Mouse (Mus musculus) erythroblast, embryonic 14.5 days (primary cell): ENCODE measurements around the gene Sgpp1.

Source experiments
- GATA1 ChIP-seq: IDR thresholded peaks from 2 replicates; pipeline ENCODE4 v1.6.1; 2012; ENCODE audit warnings: low read length, inconsistent platforms, mixed read lengths
- TAL1 ChIP-seq: IDR thresholded peaks from 3 replicates; pipeline ENCODE4 v1.6.1; 2012; ENCODE audit warnings: low read length, inconsistent platforms, mixed read lengths

DNA sequence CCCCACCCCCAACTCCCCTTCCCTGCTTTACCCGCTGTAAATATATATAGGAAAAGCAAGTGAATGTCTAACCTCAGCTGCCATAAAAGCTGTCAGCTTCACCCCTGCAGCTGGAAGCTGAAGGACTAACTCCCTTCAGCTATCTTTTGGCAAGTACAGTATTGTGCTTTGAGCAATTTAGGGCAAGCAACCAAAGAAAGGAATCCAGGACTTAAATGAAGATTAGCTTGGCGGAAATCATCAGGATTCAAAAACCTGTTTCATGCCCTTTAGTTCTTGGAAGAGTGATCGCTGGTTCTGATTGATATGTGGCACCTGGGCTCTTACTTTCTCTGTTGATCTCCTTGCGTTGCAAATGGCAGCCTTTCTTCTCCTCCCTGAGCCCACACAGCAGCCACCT is 13.0 kb upstream of the Sgpp1 start:
- TF ChIP-seq GATA1, result no peak
- no peak for TF ChIP-seq TAL1
